Mouse (Mus musculus) left cerebral cortex, postnatal 4 days (tissue): Measurements from ENCODE around the gene Aebp1. TPM values are rescaled to one million over a fixed set of nuclear protein-coding genes. Genes with fewer than 3 reads are reported as not detected.
"Not testable (repeated sequence)": the region's sequence is repeated elsewhere in the genome, so short reads cannot be mapped to it uniquely, and the experiment has no call there.

Source experiments
- DNase-seq: peaks from one replicate; pipeline ENCODE4 v3.0.0-alpha.2; 2022
- intact Hi-C: fragments of 180-260 bp; cut with DNase I; formaldehyde crosslinking; loops from one replicate; pipeline ENCODE4 v1.15.1; 2025
- total RNA-seq, 2 experiments: library from RNA; stranded (reverse); gene quantifications; 2 replicates each; pipeline ENCODE4 v1.2.3; 2021

Gene Aebp1
- total RNA-seq, 2 experiments from 2014 or later, result 20.4 to 24.8 TPM

- intact Hi-C loops, result no loop called here
- no peak for DNase-seq
Observed at GRCm38 (mm10) chr11:5855481-5855880, 6.3 kb upstream of the Aebp1 start.

GRCm38 (mm10) chr11:5855902-5856301, 5.8 kb upstream of the Aebp1 start:
- peak; percentile 77 for DNase-seq
- intact Hi-C loops, result no loop called here

- no peak for DNase-seq
- intact Hi-C loops, result no loop called here
Observed at GRCm38 (mm10) chr11:5856479-5857130, 5.1 kb upstream of the Aebp1 start.

GRCm38 (mm10) chr11:5858723-5859122, 3.0 kb upstream of the Aebp1 start:
- DNase-seq, result no peak
- intact Hi-C loops, result no loop called here

- intact Hi-C loops, result no loop called here
- no peak for DNase-seq
Observed at GRCm38 (mm10) chr11:5859883-5860550, 1.7 kb upstream of the Aebp1 start.

GRCm38 (mm10) chr11:5860639-5861038, 1.1 kb upstream of the Aebp1 start:
- no peak for DNase-seq
- intact Hi-C loops, result no loop called here

GRCm38 (mm10) chr11:5862394-5863105, 803 bp downstream of the Aebp1 start:
- DNase-seq, result no peak
- intact Hi-C loops, result no loop called here

GRCm38 (mm10) chr11:5867196-5867595, 5.4 kb downstream of the Aebp1 start:
- intact Hi-C loops, result no loop called here
- no peak for DNase-seq

GRCm38 (mm10) chr11:5868324-5868723, 6.6 kb downstream of the Aebp1 start:
- intact Hi-C loops, result no loop called here

GRCm38 (mm10) chr11:5869331-5869730, 7.6 kb downstream of the Aebp1 start:
- intact Hi-C loops, result no loop called here
- no peak for DNase-seq

More at GRCm38 (mm10) chr11:5868324-5868723, 6.6 kb downstream of the Aebp1 start:
- no peak for DNase-seq

GRCm38 (mm10) chr11:5870069-5870468, 8.3 kb downstream of the Aebp1 start:
- no peak for DNase-seq
- intact Hi-C loops, result no loop called here

- intact Hi-C loops, result no loop called here
- DNase-seq, result no peak
Observed at GRCm38 (mm10) chr11:5872707-5873106, 11.0 kb downstream of the Aebp1 start.

GRCm38 (mm10) chr11:5873192-5873591, 11.4 kb downstream of the Aebp1 start:
- no peak for DNase-seq
- intact Hi-C loops, result no loop called here

GRCm38 (mm10) chr11:5877421-5877820, 15.7 kb downstream of the Aebp1 start:
- no peak for DNase-seq

GRCm38 (mm10) chr11:5877921-5878526, 16.3 kb downstream of the Aebp1 start, which contains the start of gene Pold2:
Pold2 (minus strand) TSS chr11:5878292.
- DNase-seq, result peak; percentile 98
- intact Hi-C loops, result no loop called here

More at GRCm38 (mm10) chr11:5877421-5877820, 15.7 kb downstream of the Aebp1 start:
- intact Hi-C loops, result no loop called here

GRCm38 (mm10) chr11:5878661-5879060, 16.9 kb downstream of the Aebp1 start:
- intact Hi-C loops, result no loop called here
- no peak for DNase-seq

GRCm38 (mm10) chr11:5879905-5880304, 18.2 kb downstream of the Aebp1 start:
- intact Hi-C loops, result loop anchor here (10.0 kb wide), 1 partner anchor 75 kb away; the partner anchor contains the start of genes Gck and Ykt6
- DNase-seq, result peak; percentile 81

GRCm38 (mm10) chr11:5882518-5882917, 20.8 kb downstream of the Aebp1 start:
- no peak for DNase-seq
- intact Hi-C loops, result loop anchor here (10.0 kb wide), 1 partner anchor 72 kb away; the partner anchor contains the start of genes Gck and Ykt6

- intact Hi-C loops, result loop anchor here (10.0 kb wide), 1 partner anchor 69 kb away; the partner anchor contains the start of genes Gck and Ykt6
- peak; percentile 70 for DNase-seq
Observed at GRCm38 (mm10) chr11:5886187-5886586, 24.4 kb downstream of the Aebp1 start.

- no peak for DNase-seq
- intact Hi-C loops, result loop anchor here (10.0 kb wide), 1 partner anchor 68 kb away; the partner anchor contains the start of genes Gck and Ykt6
Observed at GRCm38 (mm10) chr11:5887250-5887649, 25.5 kb downstream of the Aebp1 start.

- intact Hi-C loops, result loop anchor here (10.0 kb wide), 1 partner anchor 66 kb away; the partner anchor contains the start of genes Gck and Ykt6
- DNase-seq, result not testable (repeated sequence)
Observed at GRCm38 (mm10) chr11:5888563-5888962, 26.8 kb downstream of the Aebp1 start.
